Mouse (Mus musculus): ENCODE results near the gene Ksr1. TPM values are rescaled to one million over a fixed set of nuclear protein-coding genes. Genes with fewer than 3 reads are reported as not detected.

The Ksr1 gene
- polyA plus RNA-seq, 1 experiment: 20.3 TPM

DNA sequence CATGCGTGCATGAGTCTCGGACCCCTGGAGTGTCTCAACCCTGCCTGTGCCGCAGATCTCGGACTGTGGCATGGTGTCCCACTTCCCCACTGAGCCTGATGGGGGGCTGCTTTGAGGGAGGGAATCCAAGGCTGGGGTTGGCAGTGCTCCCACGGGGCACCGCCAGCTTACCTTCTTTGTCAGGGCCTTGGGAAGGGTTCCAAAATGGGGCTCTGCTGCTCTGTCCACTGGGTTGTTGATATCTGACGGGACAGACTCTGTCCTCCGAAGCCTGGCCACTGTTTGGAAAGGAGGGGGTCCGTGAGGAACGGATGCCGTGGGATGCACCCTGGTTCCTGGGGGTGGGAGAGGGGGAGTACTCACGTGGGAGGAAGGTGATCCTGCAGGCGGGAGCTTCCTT, 109.9 kb downstream of the Ksr1 start:
- TF ChIP-seq GATA1 (IDR thresholded peaks at IDR 0.05; ENCODE audit: low read length): no peak

DNA sequence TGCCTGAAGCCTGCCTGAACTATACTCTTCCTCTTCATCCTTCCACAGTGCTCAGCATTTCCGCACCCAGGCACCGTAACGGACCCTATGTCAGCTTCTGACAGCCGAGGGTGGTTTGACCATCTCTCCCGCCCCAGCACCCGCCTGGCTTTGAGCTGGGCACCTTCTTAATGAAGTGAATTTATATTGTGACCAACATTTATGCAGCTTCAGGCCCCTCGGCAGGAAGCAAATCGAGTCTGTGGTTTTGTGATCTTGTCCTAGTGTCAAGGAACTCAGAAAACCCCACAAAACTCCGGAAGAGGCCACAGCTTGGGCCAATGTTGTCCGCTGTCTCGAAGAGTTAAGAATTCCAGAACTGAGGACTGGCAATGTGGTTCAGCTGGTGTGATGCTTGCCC, 112.6 kb downstream of the Ksr1 start:
- no peak for TF ChIP-seq GATA1 (IDR thresholded peaks at IDR 0.05; ENCODE audit: low read length)

DNA sequence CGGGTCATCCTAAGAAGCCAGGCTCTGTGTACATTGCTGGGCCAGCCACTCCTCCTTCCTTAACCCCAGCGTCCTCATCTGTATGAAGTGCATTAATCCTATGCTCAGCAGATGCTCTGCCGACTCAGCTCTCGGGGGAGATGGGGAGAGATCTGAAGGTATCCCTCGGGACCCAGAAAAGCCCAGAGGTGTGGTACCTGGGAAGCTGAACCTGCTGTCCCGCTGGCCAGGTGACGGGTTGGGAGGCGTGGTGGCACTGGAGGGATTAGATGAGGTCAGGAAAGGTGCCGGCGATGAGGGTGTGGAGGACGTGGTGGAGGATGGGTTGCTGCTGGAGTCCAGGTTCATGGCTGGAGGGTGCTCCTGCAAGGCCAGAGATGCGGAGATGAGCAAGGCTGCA, 113.2 kb downstream of the Ksr1 start:
- no peak for TF ChIP-seq GATA1 (IDR thresholded peaks at IDR 0.05; ENCODE audit: low read length)

DNA sequence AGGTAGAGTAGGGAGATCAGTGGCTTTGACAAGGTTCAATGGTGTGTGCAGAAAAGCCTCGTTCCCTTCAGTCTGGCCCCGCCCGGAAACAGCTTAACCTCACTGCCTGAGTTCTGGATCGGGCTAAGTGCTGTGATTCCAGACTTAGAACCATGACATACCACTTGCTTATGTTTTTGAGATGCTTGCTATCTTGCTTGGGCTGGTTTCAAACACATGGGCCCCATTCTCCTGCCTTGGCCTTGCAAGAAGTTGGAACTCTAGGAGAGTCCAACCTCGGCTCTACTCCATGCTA, 114.8 kb downstream of the Ksr1 start:
- no peak for TF ChIP-seq GATA1 (IDR thresholded peaks at IDR 0.05; ENCODE audit: low read length)

DNA sequence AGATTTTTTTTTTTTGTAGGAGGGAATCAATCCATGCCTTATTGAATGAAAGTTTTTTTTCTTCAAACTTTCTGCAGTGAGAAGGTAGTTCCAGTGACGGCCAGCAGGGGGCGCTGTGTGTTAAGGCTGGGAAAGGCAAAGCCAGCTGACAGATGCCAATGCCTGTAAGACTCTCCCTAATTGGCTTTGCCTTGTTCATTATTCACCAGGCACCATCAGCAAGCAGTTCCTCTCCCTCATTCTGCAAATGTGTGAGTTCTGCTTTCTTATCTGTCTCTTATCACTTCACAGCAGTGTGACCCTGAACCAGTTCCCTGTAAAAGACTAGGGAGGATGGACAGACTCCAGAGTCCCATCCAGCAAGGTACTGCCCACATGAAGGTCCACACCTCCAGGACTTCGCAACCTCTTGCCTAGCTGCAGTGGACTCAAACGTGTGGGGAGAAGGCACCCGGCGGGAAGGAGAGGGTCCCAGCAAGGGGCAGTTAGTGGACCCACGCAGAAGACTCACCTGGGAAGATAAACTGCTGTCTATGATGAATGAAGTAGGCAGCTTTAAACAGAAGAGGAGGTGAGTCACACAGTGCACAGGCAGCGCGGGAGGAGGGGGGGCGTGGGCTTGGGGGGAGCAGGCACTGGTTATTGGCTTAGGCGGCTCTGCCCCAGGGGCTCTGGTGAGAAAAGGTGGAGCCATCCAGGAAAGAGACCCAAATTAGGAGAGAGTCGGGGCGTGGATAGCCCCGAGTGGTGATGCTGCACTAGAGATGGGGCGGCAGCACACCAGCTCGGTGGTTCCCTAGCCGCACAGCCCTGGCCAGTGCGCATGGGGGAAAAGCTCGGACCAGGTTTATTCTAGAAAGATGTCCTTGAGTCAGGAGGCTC, 115.4 kb downstream of the Ksr1 start:
- TF ChIP-seq GATA1 (IDR thresholded peaks at IDR 0.05; ENCODE audit: low read length): no peak

DNA sequence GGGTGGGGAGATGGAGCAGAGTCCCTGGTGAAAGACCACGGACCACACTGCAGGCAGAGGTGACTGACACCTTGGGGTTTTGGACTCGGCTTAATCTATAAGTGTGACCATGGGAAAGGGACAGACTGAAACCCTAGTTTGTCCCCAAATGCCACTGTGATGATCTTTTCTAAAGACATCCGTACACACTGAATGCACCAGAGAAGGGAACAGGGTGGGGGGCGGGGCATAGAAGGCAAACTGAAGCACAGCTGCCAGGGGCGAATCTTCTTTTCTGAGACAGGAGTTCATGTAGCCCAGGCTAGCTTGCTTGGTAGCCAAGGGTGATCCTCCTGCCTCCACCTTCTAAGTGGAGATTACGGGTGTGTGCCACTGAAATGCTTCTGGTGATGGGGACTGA, 122.5 kb downstream of the Ksr1 start:
- no peak for TF ChIP-seq GATA1 (IDR thresholded peaks at IDR 0.05; ENCODE audit: low read length)

DNA sequence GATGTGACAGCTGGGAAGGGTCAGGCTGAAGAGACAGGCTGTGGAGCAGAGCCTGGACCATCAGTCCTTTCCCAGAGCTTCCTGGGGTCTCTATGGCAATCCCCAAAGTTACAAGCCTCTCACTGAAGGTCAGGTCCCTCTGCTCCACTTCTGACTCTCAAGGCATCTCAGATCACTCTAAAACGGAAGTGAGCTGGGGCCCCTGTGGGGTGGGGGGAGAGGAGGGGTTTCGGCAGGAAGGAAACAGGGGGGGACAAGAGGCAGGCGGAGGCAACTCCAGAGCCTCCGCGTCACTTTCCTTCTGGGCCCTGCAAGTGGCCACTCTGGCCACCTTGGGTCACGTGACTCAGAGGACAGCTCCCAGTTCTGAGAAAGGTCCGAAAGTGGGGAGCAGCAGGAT, 122.9 kb downstream of the Ksr1 start:
- TF ChIP-seq GATA1 (IDR thresholded peaks at IDR 0.05; ENCODE audit: low read length): no peak

DNA sequence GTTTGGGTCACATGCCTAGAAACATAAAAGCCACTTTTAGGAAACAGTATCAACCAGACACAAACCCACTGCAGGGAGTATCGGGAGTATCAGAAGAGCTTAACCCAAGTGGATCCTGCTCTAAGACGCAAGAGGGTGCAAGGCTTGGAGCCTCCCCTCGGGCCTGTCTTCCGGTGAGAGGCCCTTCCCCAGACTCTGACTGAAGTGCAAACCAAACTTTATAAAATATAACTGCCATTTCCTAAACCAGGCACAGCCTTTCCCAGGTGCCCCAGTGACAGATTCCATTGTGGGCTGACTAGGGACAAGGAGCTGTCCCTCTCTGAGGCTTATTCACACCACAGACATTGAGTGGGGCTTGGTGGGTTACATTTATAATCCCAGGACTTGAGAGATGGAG, 123.4 kb downstream of the Ksr1 start:
- no peak for TF ChIP-seq GATA1 (IDR thresholded peaks at IDR 0.05; ENCODE audit: low read length)

DNA sequence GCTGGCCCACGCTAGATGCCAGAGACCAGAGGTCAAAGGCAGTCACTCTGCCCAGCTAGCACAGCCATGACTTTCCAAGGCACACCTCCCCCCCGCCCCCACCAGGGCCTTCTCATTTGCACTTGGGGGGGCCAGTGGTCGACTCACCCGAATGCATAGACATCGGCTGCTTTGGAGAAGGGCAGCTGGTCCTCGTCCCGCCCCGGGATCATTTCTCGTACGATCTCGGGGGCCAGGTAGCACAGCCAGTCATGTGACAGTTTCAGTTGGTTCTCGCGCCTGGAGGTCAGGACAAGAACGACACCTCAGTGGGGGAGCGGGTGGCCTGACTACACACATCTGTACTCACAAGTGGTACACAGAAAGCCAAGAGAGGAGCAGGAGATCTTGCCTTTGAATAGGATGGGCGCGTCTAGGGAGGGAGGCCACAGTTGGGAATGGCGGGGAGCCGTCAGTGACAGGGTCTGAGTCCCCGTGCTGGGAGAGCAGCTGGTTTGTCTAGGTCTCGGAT, 125.6 kb downstream of the Ksr1 start:
- TF ChIP-seq GATA1 (IDR thresholded peaks at IDR 0.05; ENCODE audit: low read length): no peak

DNA sequence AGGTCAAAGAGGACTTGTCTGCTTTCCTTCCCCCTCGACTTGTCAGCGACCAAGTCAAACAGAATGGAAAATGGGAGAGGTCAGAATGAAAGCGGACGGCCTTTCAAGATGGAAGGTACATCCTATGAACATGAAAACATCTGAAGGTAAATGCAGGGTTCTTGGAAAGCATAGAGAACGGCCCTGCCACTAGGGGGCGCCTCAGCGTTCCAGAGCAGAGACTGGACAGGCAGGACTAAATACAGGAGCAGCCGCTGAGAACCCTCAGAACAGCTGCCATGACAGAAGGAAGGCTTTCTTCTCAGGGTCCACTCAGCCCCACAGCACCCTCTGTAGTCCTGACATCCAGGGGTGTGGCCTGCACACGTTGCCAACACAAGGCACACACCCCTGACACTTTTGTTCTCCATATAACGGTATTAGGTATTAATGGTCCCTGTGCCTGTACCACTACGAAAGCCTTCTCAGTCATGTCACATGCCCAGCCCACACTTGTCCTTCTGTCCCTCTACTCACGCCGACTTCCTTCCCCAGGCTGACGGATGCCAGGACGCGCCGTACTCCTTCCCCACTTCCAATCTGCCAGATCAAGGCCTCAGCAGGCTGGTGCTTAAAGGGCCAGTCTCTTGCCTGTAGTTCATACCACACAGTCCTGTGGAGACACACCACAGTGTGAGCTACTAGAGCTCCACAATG, 126.2 kb downstream of the Ksr1 start:
- TF ChIP-seq GATA1 (IDR thresholded peaks at IDR 0.05; ENCODE audit: low read length): no peak

DNA sequence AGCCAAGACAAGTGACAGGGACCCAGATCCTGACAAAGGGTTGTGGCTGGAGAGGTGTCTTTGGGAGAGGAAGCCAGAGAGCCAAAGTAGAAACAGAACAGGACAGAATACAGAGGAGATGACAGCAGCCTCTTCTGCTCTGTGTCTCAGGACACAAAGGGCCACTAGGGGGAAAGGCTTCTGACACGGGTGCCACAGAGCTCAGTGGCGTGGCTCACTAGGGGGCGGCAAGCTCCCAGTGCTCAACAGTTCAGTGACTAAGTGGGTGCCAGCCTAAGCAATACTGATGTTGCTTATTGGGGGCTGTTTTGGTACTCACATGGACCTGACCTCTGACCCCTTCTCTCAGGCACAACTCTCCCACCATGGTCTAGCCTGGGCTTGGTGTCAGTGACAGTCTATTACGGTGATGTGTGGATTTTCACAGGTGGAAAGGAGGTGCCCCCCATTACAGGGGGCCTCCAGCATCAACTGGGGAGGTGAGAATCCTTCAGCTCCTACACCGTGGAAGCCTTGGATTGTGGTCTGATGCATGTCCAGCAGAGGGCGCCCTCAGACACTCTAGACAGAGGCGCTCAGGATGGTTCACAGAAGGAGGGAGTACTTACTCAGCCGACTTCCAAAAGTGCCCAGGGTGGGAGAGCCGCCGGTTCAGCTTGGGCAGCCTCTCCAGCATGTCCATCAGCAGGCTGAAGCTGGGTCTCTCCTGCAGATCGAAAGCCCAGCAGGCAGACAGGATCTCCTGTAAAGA, 127.1 kb downstream of the Ksr1 start:
- TF ChIP-seq GATA1 (IDR thresholded peaks at IDR 0.05; ENCODE audit: low read length): no peak

DNA sequence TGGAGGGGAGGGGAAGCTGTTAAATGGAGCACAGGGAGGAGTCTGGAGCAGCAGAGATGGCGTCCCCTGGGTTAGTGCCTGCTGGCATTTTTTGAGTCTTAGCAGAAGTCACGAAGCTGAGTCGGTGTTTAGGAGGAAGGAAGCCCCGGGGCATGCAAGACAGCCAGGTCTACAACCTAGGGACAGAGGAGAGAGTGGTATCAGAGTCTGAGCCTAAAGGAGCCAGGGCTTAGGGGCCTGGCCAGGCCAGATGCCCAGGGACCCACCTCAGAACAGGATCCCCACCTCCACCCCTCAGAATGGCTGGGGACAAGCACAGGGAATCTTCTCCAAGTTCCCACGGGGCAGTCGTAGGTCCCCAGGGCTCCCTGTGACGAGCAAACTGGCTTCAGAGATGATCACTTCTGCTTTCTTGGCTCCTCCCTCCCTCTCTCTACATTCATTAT, 129.0 kb downstream of the Ksr1 start:
- TF ChIP-seq GATA1 (IDR thresholded peaks at IDR 0.05; ENCODE audit: low read length): no peak

DNA sequence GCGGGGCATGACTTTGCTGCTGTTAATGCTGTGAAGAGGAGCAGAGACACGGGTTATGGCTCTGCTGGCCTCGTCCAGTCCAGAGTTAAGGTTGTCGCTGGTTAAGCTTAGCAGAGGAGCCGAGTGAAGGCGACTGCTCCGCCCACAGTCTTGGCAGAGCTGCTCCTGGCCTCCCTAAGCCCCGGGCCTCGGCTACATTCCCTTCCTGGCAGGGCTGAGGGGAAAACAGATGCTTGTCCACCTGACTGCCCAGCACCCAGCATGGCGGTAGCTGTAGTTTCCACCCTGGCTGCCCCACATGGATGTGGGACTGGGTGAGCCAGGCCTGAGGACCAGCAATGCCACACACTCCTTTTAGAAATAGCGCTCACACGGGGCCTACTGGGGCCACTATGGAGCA, 130.0 kb downstream of the Ksr1 start:
- TF ChIP-seq GATA1 (IDR thresholded peaks at IDR 0.05; ENCODE audit: low read length): no peak

DNA sequence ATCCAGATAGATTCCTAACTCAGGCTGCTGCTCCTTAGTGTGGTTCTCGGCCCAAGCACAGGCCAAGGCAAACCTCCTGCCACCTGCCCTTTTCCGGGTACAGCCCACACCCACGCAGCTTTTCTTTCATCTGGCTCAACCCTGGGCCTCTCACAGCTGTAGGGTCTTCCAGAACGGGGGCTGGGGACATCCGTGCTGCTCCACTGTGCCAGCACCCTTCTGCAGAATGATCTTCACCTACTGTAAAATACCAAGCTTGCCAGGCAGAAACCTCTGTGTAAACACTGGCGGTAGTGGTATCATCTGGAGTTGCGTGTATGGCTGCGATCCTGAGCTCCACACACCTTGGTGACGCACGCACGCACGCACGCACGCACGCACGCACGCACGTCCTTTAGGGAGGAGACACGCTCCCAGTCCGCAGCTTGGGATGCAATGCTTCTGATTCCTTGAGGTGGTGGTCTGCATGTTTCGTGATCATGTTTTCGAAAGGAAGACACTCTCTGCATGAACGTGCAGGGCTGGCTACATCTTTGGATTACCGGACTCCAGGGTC, 130.5 kb downstream of the Ksr1 start:
- no peak for TF ChIP-seq GATA1 (IDR thresholded peaks at IDR 0.05; ENCODE audit: low read length)

DNA sequence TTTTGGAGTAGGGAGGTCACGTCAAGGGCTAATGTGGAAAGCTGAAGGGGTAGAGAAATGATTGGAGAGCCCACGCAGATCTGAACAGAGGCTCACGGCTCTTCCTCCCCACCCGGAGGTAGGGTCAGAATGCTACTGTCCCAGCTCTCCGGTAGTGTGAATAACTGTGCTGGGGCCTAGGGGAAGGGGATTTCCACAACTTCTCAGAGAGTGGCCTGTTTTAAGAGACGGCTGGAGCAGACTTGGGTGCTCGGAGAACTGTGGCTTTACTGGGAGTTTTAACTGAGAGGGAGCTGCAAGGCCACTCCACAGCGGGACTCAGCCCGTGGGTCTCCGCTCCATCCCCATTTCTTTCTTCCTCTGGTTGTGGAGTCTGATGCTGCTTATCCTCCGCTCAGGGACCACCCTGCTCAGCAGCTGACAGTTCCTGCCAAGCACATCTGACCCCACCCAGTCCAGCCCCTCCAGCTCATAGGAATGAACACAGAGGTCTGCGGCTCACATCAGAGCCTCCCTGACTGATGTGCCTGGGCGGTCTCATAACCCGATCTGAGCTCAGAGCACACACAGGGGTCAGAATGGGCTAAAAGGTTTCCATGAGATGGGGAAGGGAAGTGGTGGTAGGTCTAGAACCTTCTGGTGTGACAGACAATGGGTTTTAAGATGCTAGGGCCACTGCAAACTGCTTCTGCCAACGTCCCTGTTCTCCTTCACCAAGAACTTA, 131.4 kb downstream of the Ksr1 start:
- TF ChIP-seq GATA1 (IDR thresholded peaks at IDR 0.05; ENCODE audit: low read length): no peak

Measured in G1E-ER4 (cell line).